Mouse (Mus musculus) activated CD4-positive, CD25-positive, alpha-beta regulatory T cell, adult 9 weeks (primary cell): ENCODE results near the gene Bsph1. TPM values are rescaled to one million over a fixed set of nuclear protein-coding genes. Genes with fewer than 3 reads are reported as not detected.

Experiments
- polyA plus RNA-seq: library from polyadenylated mRNA; unstranded; fragments of 100-300 nt; shearing (Covaris generic); gene quantifications from one replicate; pipeline ENCODE4 v1.2.1, GENCODE M21; 2017

The Bsph1 gene
- polyA plus RNA-seq = not detected

GRCm38 (mm10) chr7:13450541-13450940, at the start of gene Bsph1:
Bsph1 (plus strand) TSS chr7:13450841.

Other genes starting within 250 kb of the Bsph1 start
- not detected for gene Vmn1r89, start 237.8 kb upstream of the Bsph1 start, polyA plus RNA-seq
- 30.0 TPM for gene Lig1, start 173.6 kb upstream of the Bsph1 start, polyA plus RNA-seq
- gene Zswim9, start 172.1 kb upstream of the Bsph1 start, polyA plus RNA-seq = 5.3 TPM
- 0.11 TPM for gene Pla2g4c, start 126.2 kb upstream of the Bsph1 start, polyA plus RNA-seq
- gene Cabp5, start 52.7 kb upstream of the Bsph1 start, polyA plus RNA-seq = not detected
- gene Bsph2, start 120.2 kb downstream of the Bsph1 start, polyA plus RNA-seq = not detected
- not detected for gene Sult2a5, start 173.1 kb downstream of the Bsph1 start, polyA plus RNA-seq